Mouse (Mus musculus) liver, embryonic 12.5 days (tissue): ENCODE results near the gene Gpsm3. TPM values are rescaled to one million over a fixed set of nuclear protein-coding genes. Genes with fewer than 3 reads are reported as not detected.

Source experiments
- ATAC-seq: fragments of 200-750 bp; cut with Nextera tagmentation; 2 replicates; pipeline ENCODE4 v1.8.0; 2017; ENCODE audit warnings: moderate number of reproducible peaks, mild to moderate bottlenecking, moderate library complexity
- H3K27ac ChIP-seq: fragments of 300-500 bp; sonication (generic); 2 replicates; pipeline ENCODE4 v1.5.1; 2016; ENCODE audit warnings: mild to moderate bottlenecking
- H3K27me3 ChIP-seq: fragments of 300-500 bp; sonication (generic); replicated peaks from 2 replicates; pipeline ENCODE4 v1.6.1; 2016; ENCODE audit warnings: mild to moderate bottlenecking, moderate library complexity
- H3K36me3 ChIP-seq: fragments of 300-500 bp; sonication (generic); 2 replicates; pipeline ENCODE4 v1.6.1; 2016; ENCODE audit warnings: mild to moderate bottlenecking, moderate library complexity
- H3K4me1 ChIP-seq: fragments of 300-500 bp; sonication (generic); 2 replicates; pipeline ENCODE4 v1.6.1; 2016
- H3K4me2 ChIP-seq: fragments of 300-500 bp; sonication (generic); 2 replicates; pipeline ENCODE4 v1.6.1; 2016; ENCODE audit warnings: mild to moderate bottlenecking, moderate library complexity
- H3K4me3 ChIP-seq: fragments of 300-500 bp; sonication (generic); 2 replicates; pipeline ENCODE4 v1.5.1; 2016; ENCODE audit warnings: mild to moderate bottlenecking, moderate library complexity
- H3K9ac ChIP-seq: fragments of 300-500 bp; sonication (generic); 2 replicates; pipeline ENCODE4 v1.6.1; 2016; ENCODE audit warnings: mild to moderate bottlenecking, moderate library complexity
- H3K9me3 ChIP-seq: fragments of 300-500 bp; sonication (generic); replicated peaks from 2 replicates; pipeline ENCODE4 v1.6.1; 2016; ENCODE audit warnings: mild to moderate bottlenecking, moderate library complexity
- WGBS: fragments of 180-500 bp; shearing (Covaris S2); methylation state at CpG from one replicate; pipeline ENCODE4 v1.1.7; 2016; ENCODE audit not compliant: insufficient replicate concordance; 5-methylcytosine and 5-hydroxymethylcytosine counted together
- polyA plus RNA-seq: library from polyadenylated mRNA; unstranded; fragments of >200 nt; fragmentation: Nextera tagmentation; extraction: Ambion mirVana; gene quantifications from 2 replicates; pipeline ENCODE4 v1.2.1, GENCODE M21; 2016

Gene Gpsm3
- polyA plus RNA-seq, 1 experiment from 2014 or later = 10.7 TPM

DNA sequence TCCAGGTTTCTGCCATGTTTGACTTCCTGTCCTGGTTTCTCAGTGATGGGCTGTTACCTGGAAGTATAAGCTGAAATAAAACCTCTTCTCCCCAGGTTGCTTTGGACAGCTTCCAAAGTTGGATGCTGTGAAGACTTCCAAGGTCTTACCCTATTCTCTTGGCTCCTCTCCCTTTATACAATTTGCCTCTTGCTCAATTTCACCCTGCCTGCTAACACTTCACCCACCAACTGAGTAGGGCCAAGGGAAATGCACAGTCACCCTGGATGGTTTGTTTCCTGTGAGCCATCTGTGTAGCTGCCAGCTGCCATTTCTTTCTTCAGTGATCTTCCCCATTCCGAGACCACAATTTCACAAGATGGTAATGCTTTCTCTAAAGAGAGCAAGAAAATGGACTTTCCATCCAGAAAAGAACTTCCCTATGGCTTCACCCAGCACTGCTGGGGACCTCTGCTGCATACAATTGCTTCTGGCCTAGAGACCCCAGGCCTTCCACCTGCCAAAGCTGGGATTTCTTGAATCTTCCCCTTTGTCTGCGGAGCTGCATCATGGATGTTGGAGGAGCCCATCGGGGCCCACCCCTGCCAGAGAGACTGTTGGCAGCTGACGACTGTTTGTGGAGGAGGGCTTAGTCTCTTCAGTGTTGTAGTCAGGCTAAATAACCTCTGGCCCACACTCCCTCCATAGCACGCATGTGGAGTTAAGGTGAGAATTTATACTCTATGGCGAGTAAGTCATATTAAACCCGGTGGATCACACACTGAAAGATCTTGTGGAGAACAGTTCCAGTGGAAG is 50.1 kb downstream of the Gpsm3 start:
- Histone ChIP-seq H3K27me3 (peaks cover 32% of the 10 kb centered on the region), H3K4me1 (0 out of 2 replicates have a peak, but pooled peaks cover 8% of the 10 kb centered on the region), H3K9ac (no peak overlapping the region), H3K36me3 (no peaks in the 10 kb centered on the region), H3K27ac (no peak overlapping the region), H3K9me3 (no peaks in the 10 kb centered on the region), H3K4me2 (no peak overlapping the region), H3K4me3 (no peak overlapping the region)
- WGBS = 63% methylated on average over 7 of the region's 7 CpGs
- no peak for ATAC-seq

DNA sequence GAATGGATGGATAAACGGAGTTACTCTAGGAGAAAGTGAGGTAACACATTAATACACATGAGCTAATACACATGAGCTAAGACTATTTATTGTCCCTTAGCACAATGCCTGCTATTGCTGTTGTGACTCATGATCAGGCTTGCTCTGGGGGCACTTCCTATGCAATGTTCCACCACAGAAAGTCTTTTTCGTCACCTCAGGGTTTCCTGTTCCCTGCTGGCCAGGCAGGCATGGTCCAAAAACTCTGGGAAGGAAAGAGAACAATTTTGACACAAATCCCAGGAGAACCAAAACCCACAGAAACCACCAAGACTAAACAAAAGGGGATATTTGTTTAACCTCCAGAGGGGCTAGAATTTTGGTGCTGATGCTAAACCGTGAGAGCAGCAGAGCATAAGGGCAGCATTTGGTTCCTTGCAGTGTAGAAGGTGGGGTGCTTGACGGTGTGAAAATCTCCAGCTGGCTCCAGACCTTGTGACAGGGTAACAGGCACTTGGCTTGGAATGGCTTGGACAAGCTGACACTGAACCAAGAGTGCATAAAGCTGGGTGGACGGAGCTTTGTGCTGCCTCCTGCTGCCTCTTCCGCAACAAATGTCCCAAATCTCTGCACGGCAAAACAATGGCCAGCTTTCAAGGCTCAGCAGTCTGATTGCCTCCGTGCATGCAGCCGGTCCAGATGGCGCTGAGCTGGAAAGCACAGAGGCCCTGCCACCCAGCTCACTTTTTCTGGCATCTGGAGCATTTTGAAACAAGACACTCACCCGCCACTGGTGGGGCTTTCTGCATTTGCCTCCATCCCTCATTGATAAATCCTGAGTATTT is 51.4 kb downstream of the Gpsm3 start:
- H3K9ac ChIP-seq = no peak overlapping the region
- no peak overlapping the region for H3K4me2 ChIP-seq

More for the DNA sequence above, 51.4 kb downstream of the Gpsm3 start:
- H3K36me3 ChIP-seq = no peaks in the 10 kb centered on the region
- H3K4me1 ChIP-seq = peaks cover 21% of the 10 kb centered on the region
- WGBS = 23% methylated on average over 11 of the region's 11 CpGs
- no peak overlapping the region for H3K4me3 ChIP-seq
- ATAC-seq = no peak
- H3K9me3 ChIP-seq = no peaks in the 10 kb centered on the region
- peaks cover 25% of the 10 kb centered on the region for H3K27me3 ChIP-seq
- H3K27ac ChIP-seq = no peak overlapping the region

Other genes with a start within 250 kb of the Gpsm3 start
- gene Btnl2, start 235.0 kb upstream of the Gpsm3 start, polyA plus RNA-seq = 0.07 TPM in 1 of 2 replicates, not detected in the other
- gene Btnl1, start 212.7 kb upstream of the Gpsm3 start, polyA plus RNA-seq = not detected in 2 replicates
- gene BC051142, start 191.0 kb upstream of the Gpsm3 start, polyA plus RNA-seq = 0.18 and 0.31 TPM in 2 replicates
- gene Btnl4, start 112.5 kb upstream of the Gpsm3 start, polyA plus RNA-seq = not detected in 2 replicates
- not detected in 2 replicates for gene Btnl6, start 72.5 kb upstream of the Gpsm3 start, polyA plus RNA-seq
- 1.7 and 2.0 TPM in 2 replicates for gene Notch4, start 25.5 kb upstream of the Gpsm3 start, polyA plus RNA-seq
- gene Pbx2, start 1.5 kb downstream of the Gpsm3 start, polyA plus RNA-seq = 6.9 and 8.3 TPM in 2 replicates
- gene Ager, start 8.1 kb downstream of the Gpsm3 start, polyA plus RNA-seq = 1.3 and 1.5 TPM in 2 replicates
- 94.8 and 101 TPM in 2 replicates for gene Rnf5, start 13.9 kb downstream of the Gpsm3 start, polyA plus RNA-seq
- 31.2 and 31.7 TPM in 2 replicates for gene Agpat1, start 14.5 kb downstream of the Gpsm3 start, polyA plus RNA-seq
- 0.45 and 0.50 TPM in 2 replicates for gene Egfl8, start 26.2 kb downstream of the Gpsm3 start, polyA plus RNA-seq
- gene Ppt2, start 38.7 kb downstream of the Gpsm3 start, polyA plus RNA-seq = 13.7 and 13.9 TPM in 2 replicates
- gene Prrt1, start 39.7 kb downstream of the Gpsm3 start, polyA plus RNA-seq = not detected in 2 replicates
- gene Fkbpl, start 55.0 kb downstream of the Gpsm3 start, polyA plus RNA-seq = 6.7 and 7.1 TPM in 2 replicates
- gene Atf6b, start 57.3 kb downstream of the Gpsm3 start, polyA plus RNA-seq = 37.0 and 37.3 TPM in 2 replicates
- gene Tnxb, start 80.7 kb downstream of the Gpsm3 start, polyA plus RNA-seq = 0.04 and 0.05 TPM in 2 replicates
- gene C4b, start 154.1 kb downstream of the Gpsm3 start, polyA plus RNA-seq = 0.42 and 0.61 TPM in 2 replicates
- gene Cyp21a1, start 214.8 kb downstream of the Gpsm3 start, polyA plus RNA-seq = not detected in 2 replicates
- 18.0 and 18.6 TPM in 2 replicates for gene Stk19, start 247.1 kb downstream of the Gpsm3 start, polyA plus RNA-seq
- 37.0 and 38.8 TPM in 2 replicates for gene Dxo, start 247.2 kb downstream of the Gpsm3 start, polyA plus RNA-seq